ENCODE assay signal across 8 mouse cellular contexts in the genomic region with DNA sequence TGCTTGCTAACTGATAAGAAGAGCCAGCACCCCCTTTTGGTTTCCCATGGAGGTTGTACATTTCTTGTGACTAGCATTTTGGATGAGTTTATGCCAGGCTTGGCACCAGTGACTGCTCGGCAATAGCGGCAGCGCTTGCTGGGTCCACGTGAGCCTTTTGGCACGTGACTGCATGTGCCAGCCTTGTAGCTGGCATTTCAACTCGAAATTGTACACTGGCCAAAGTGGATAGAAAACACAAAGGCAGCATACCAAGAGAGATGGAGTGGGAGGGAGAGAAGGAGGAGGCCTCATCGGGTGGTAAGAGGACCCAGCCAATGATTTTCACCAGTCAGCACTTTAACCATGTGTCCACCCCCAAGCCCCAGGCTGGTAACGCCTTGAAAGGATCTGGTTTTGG. TPM values are rescaled to one million over a fixed set of nuclear protein-coding genes. Genes with fewer than 3 reads are reported as not detected.
DNase-seq lines count a peak whose midpoint lies in the region; ATAC-seq and TF ChIP-seq lines count a peak whose summit lies in the region.

No protein-coding gene starts in this region.

- DNase-seq in heart, adult 8-10 months (ENCODE audit: low spot score), result peak; percentile 2
- peak; percentile 52 for DNase-seq in adrenal gland, postnatal 25 days
- DNase-seq in frontal cortex, postnatal 14 days (ENCODE audit: low spot score in 2 of 2), result peak; percentile 29 to 34
- peak; percentile 54 for DNase-seq in left cerebral cortex, postnatal 36 days (ENCODE audit: low spot score in 2 of 2)
- DNase-seq in MN1 (ENCODE audit: low spot score), result no peak

- intact Hi-C loops in left cerebral cortex, postnatal 36 days (cut with DNase I), result no loop called here

- H3K4me2 ChIP-seq in heart, embryonic 11.5 days, result no peak overlapping the region
- H3K4me2 ChIP-seq in intestine, postnatal 0 days (replicated peaks; ENCODE audit: low read depth), result no peak overlapping the region

- no peak overlapping the region for H3K27ac ChIP-seq in heart, embryonic 11.5 days (ENCODE audit: low read depth, low read length)
- no peak overlapping the region for H3K27ac ChIP-seq in intestine, postnatal 0 days (ENCODE audit: low read depth, low read length)

- no peaks in the 10 kb centered on the region for H3K4me1 ChIP-seq in heart, embryonic 11.5 days (ENCODE audit: control insufficient read depth, insufficient read depth, low read length)
- H3K4me1 ChIP-seq in intestine, postnatal 0 days (replicated peaks; ENCODE audit: control insufficient read depth, insufficient read depth, low read length), result no peaks in the 10 kb centered on the region

- no peak for TF ChIP-seq CTCF in intestine, postnatal 0 days (IDR thresholded peaks at IDR 0.05; ENCODE audit: low read depth)

- H3K4me3 ChIP-seq in heart, embryonic 11.5 days (ENCODE audit: low read depth, low read length), result no peak overlapping the region
- H3K4me3 ChIP-seq in intestine, postnatal 0 days (ENCODE audit: low read depth, low read length), result no peak overlapping the region

- H3K9me3 ChIP-seq in heart, embryonic 11.5 days (replicated peaks; ENCODE audit: control insufficient read depth, low read length), result no peaks in the 10 kb centered on the region
- no peaks in the 10 kb centered on the region for H3K9me3 ChIP-seq in intestine, postnatal 0 days (ENCODE audit: control insufficient read depth)

- H3K27me3 ChIP-seq in heart, embryonic 11.5 days (ENCODE audit: control insufficient read depth, insufficient read depth, low read length), result no peaks in the 10 kb centered on the region
- no peaks in the 10 kb centered on the region for H3K27me3 ChIP-seq in intestine, postnatal 0 days (replicated peaks; ENCODE audit: control insufficient read depth, insufficient read depth, low read length)

- no peak for ATAC-seq in heart, embryonic 11.5 days (replicated peaks; ENCODE audit: insufficient number of reproducible peaks, low FRiP score, low TSS enrichment)
- ATAC-seq in intestine, postnatal 0 days, result no peak
- ATAC-seq in erythroblast, adult 5-6 weeks (replicated peaks; ENCODE audit: low FRiP score, poor library complexity, severe bottlenecking), result no peak

- 73% methylated on average over 8 of the region's 8 CpGs for WGBS in heart, embryonic 11.5 days (ENCODE audit: insufficient replicate concordance)
- 73% methylated on average over 8 of the region's 8 CpGs for WGBS in intestine, postnatal 0 days

- H3K9ac ChIP-seq in heart, embryonic 11.5 days (ENCODE audit: low read depth, low read length), result no peak overlapping the region
- no peak overlapping the region for H3K9ac ChIP-seq in intestine, postnatal 0 days (ENCODE audit: low read depth, low read length)

- H3K36me3 ChIP-seq in heart, embryonic 11.5 days (ENCODE audit: control insufficient read depth, insufficient read depth, low read length), result no peaks in the 10 kb centered on the region
- H3K36me3 ChIP-seq in intestine, postnatal 0 days (ENCODE audit: control insufficient read depth, insufficient read depth), result no peaks in the 10 kb centered on the region

RNA-seq across cellular contexts. Expression of a gene that starts 34.4 kb away (rescaled TPM):
- not detected for total RNA-seq in heart, adult 8-10 months (2022)
- polyA plus RNA-seq in heart, embryonic 11.5 days (2014; fragmentation: Nextera tagmentation; extraction: Ambion mirVana), result not detected in 2 replicates
- not detected in 2 replicates for total RNA-seq in adrenal gland, postnatal 25 days (2021)
- total RNA-seq in left cerebral cortex, postnatal 36 days (2021), result 1 to 10 TPM; 7.8 to 7.9 TPM
- not detected in 2 replicates for polyA plus RNA-seq in intestine, postnatal 0 days (2015; fragmentation: Nextera tagmentation; extraction: Ambion mirVana)
- not detected in 2 replicates for total RNA-seq in erythroblast, adult 5-6 weeks (2015; ENCODE audit: low replicate concordance)
- not detected in 2 replicates for total RNA-seq in erythroblast, adult 5-6 weeks (2017; ENCODE audit: low replicate concordance)
